31 mouse cellular contexts compared by ENCODE assay signal in genomic region chr15:91240683-91241335, GRCm38 (mm10). TPM values are rescaled to one million over a fixed set of nuclear protein-coding genes. Genes with fewer than 3 reads are reported as not detected.
"Had no signal": no experiment of that assay in that cellular context is flagged by ENCODE, and none has a peak within 500 bp of the region (broad histone marks: within the 10 kb centered on the region; RNA-seq: fewer than 3 reads in every experiment).

No protein-coding gene starts in this region.

- DNase-seq: gastrocnemius, postnatal 14 days; heart, adult 18-20 months; heart, postnatal 10 days; heart, postnatal 4 days; kidney, adult 18-20 months; kidney, adult 8-10 months; kidney, postnatal 10 days; kidney, postnatal 25 days; kidney, postnatal 4 days; left cerebral cortex, postnatal 4 days had no signal

- ATAC-seq: hindbrain, embryonic 16.5 days; inflammation-experienced regulatory T-cells, adult 6 months; intestine, embryonic 15.5 days; intestine, postnatal 0 days had no signal

- H3K27ac ChIP-seq: heart, embryonic 10.5 days; hindbrain, embryonic 10.5 days; hindbrain, embryonic 12.5 days; hindbrain, embryonic 14.5 days; intestine, embryonic 15.5 days; layer of hippocampus, adult 2 months; left cerebral cortex, adult 2 months; limb, embryonic 13.5 days; limb, embryonic 15.5 days had no signal

- H3K4me3 ChIP-seq: heart, embryonic 10.5 days; heart, embryonic 12.5 days; hindbrain, embryonic 10.5 days; hindbrain, embryonic 12.5 days; intestine, embryonic 15.5 days; layer of hippocampus, adult 2 months; left cerebral cortex, adult 2 months; limb, embryonic 13.5 days; limb, embryonic 15.5 days had no signal

- H3K9me3 ChIP-seq: heart, embryonic 10.5 days; heart, embryonic 12.5 days; hindbrain, embryonic 10.5 days; hindbrain, embryonic 12.5 days; intestine, embryonic 15.5 days; limb, embryonic 13.5 days; limb, embryonic 15.5 days had no signal

- H3K4me2 ChIP-seq: heart, embryonic 12.5 days; hindbrain, embryonic 12.5 days; hindbrain, embryonic 14.5 days; intestine, embryonic 15.5 days; limb, embryonic 13.5 days; limb, embryonic 15.5 days had no signal

- H3K27me3 ChIP-seq: heart, embryonic 12.5 days; hindbrain, embryonic 12.5 days; intestine, embryonic 15.5 days; limb, embryonic 13.5 days; limb, embryonic 15.5 days had no signal

- H3K4me1 ChIP-seq: heart, embryonic 10.5 days; heart, embryonic 12.5 days; hindbrain, embryonic 10.5 days; hindbrain, embryonic 12.5 days; intestine, embryonic 15.5 days; limb, embryonic 13.5 days; limb, embryonic 15.5 days had no signal

- H3K9ac ChIP-seq: heart, embryonic 12.5 days; hindbrain, embryonic 12.5 days; hindbrain, embryonic 14.5 days; intestine, embryonic 15.5 days; limb, embryonic 13.5 days; limb, embryonic 15.5 days had no signal

- H3K36me3 ChIP-seq: heart, embryonic 10.5 days; heart, embryonic 12.5 days; hindbrain, embryonic 10.5 days; hindbrain, embryonic 12.5 days; intestine, embryonic 15.5 days; limb, embryonic 13.5 days; limb, embryonic 15.5 days had no signal

RNA-seq across cellular contexts. Expression of gene CN725425, which starts 41.5 kb away (rescaled TPM):
- total RNA-seq: gastrocnemius, adult 18-20 months; gastrocnemius, postnatal 4 days; granulocyte monocyte progenitor cell, adult 5-6 weeks; heart, postnatal 10 days; heart, postnatal 4 days; left cerebral cortex, postnatal 4 days had no signal
- polyA plus RNA-seq: heart, embryonic 12.5 days; heart, embryonic 14.5 days; heart, embryonic 16.5 days; hindbrain, embryonic 10.5 days; hindbrain, embryonic 12.5 days; hindbrain, embryonic 14.5 days; hindbrain, embryonic 16.5 days; inflammation-experienced regulatory T-cells, adult 6 months; intestine, embryonic 15.5 days; intestine, postnatal 0 days; kidney, embryonic 14.5 days; kidney, embryonic 16.5 days; limb, embryonic 11.5 days; limb, embryonic 13.5 days; limb, embryonic 15.5 days had no signal
